Mouse (Mus musculus): ENCODE data around the gene Gm20431. TPM values are rescaled to one million over a fixed set of nuclear protein-coding genes. Genes with fewer than 3 reads are reported as not detected.
A peak's percentile ranks its signal among the peaks of the same experiment; 100 is the strongest.

Gene Gm20431
- total RNA-seq, 1 experiment: 21.9 TPM

DNA sequence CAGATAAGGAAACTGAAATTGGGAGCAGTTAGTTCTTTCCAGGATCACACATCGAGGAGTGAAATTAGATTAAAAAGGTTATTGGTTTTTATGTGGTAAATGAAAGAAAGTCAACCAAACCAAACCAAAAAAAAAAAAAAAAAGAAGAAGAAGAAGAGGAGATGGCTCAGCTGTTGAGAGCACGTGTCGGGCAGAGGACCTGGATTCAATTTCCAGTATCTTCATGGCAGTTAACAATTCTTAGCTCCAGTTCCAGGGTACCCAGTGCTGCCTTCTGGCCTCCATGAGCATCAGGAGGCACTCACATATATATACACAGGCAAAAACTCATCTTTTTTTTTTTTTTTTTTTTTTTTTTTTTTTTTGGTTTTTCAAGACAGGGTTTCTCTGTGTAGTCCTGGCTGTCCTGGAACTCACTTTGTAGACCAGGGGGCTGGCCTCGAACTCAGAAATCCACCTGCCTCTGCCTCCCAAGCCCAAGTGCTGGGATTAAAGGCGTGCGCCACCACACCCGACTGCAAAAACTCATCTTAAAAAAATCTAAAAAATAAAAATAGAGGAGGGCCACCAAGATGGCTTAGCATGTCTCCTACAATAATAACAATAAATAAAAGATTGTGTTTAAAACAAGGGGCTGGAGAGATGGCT, 26.3 kb downstream of the Gm20431 start:
- H3K4me3 ChIP-seq (ENCODE audit: insufficient read depth in 1 of 2, low read depth in 1 of 2, low read length in 2 of 2, poor library complexity in 1 of 2, severe bottlenecking in 1 of 2): peak overlapping the region in 1 of 2 experiments; percentile 31; a peak in 1 of 4 replicates
- peaks cover 8 to 16% of the 10 kb centered on the region in 2 experiments for H3K4me1 ChIP-seq (ENCODE audit: control insufficient read depth in 2 of 2, insufficient read depth in 2 of 2, low read length in 2 of 2, poor library complexity in 1 of 2)
- H3K36me3 ChIP-seq (ENCODE audit: control insufficient read depth, insufficient read depth, low read length, poor library complexity, severe bottlenecking): no peaks in the 10 kb centered on the region
- no peak overlapping the region; the same call in 1 of the 2 replicates for H3K9ac ChIP-seq (ENCODE audit: insufficient read depth, low read depth, low read length, poor library complexity, severe bottlenecking)
- H3K9me3 ChIP-seq (ENCODE audit: control insufficient read depth, insufficient read depth, low read depth, low read length): no peaks in the 10 kb centered on the region
- TF ChIP-seq ZC3H11A (IDR thresholded peaks at IDR 0.05; ENCODE audit: borderline replicate concordance, low read depth, low read length) (no peak), ZNF384 (IDR thresholded peaks at IDR 0.05; ENCODE audit: low read depth, low read length) (peak; percentile 78), HCFC1 (IDR thresholded peaks at IDR 0.05; ENCODE audit: borderline replicate concordance, insufficient read depth, low read length) (no peak)
- no peak overlapping the region for H3K27ac ChIP-seq (ENCODE audit: insufficient read depth, low read depth, low read length, poor library complexity, severe bottlenecking)
- DNase-seq (ENCODE audit: low read depth, low spot score): no peak
- in situ Hi-C loops (cut with MboI; ENCODE audit: low sequenced_read_pairs in 2 of 2, unreplicated experiment in 2 of 2): no loop called here

DNA sequence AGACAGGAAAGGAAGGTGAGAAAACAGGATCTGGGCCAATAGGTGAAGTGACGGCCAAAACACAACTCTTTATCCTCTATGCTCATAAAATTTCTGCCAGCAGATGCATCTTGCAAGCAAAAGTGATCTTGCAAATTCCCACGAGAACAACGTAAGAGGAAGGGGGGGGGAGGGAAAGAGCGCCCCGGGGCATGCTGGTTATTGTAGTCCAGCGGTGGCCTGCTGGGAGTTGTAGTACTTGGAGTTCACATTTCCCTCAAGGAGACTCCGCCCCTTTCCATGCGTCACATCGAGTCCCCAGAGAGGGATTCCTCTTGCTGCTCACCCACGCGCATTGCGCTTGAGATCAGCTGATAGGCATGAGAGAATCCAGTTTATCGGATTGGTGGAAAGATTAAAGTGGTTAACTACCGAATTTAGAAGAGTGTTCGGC, 26.9 kb downstream of the Gm20431 start:
- peak overlapping the region; percentile 20 to 42; a peak in 2 of 4 replicates for H3K4me3 ChIP-seq (ENCODE audit: insufficient read depth in 1 of 2, low read depth in 1 of 2, low read length in 2 of 2, poor library complexity in 1 of 2, severe bottlenecking in 1 of 2)
- TF ChIP-seq HCFC1 (IDR thresholded peaks at IDR 0.05; ENCODE audit: borderline replicate concordance, insufficient read depth, low read length): peak; percentile 99
- TF ChIP-seq ZC3H11A (IDR thresholded peaks at IDR 0.05; ENCODE audit: borderline replicate concordance, low read depth, low read length): no peak
- no peak for TF ChIP-seq ZNF384 (IDR thresholded peaks at IDR 0.05; ENCODE audit: low read depth, low read length)
- peak; percentile 96 for TF ChIP-seq CHD2 (IDR thresholded peaks at IDR 0.05; ENCODE audit: low read depth, low read length)
- no peak for TF ChIP-seq MAFK (IDR thresholded peaks at IDR 0.05; ENCODE audit: insufficient read depth, low read depth, low read length)
- no peaks in the 10 kb centered on the region for H3K36me3 ChIP-seq (ENCODE audit: control insufficient read depth, insufficient read depth, low read length, poor library complexity, severe bottlenecking)
- H3K9me3 ChIP-seq (ENCODE audit: control insufficient read depth, insufficient read depth, low read depth, low read length): no peaks in the 10 kb centered on the region
- peaks cover 8 to 16% of the 10 kb centered on the region in 2 experiments for H3K4me1 ChIP-seq (ENCODE audit: control insufficient read depth in 2 of 2, insufficient read depth in 2 of 2, low read length in 2 of 2, poor library complexity in 1 of 2)
- peak; percentile 100 for DNase-seq (ENCODE audit: low read depth, low spot score)
- in situ Hi-C loops (cut with MboI; ENCODE audit: low sequenced_read_pairs in 2 of 2, unreplicated experiment in 2 of 2): no loop called here
- H3K9ac ChIP-seq (ENCODE audit: insufficient read depth, low read depth, low read length, poor library complexity, severe bottlenecking): peak overlapping the region; percentile 55; the same call in 1 of the 2 replicates
- H3K27ac ChIP-seq (ENCODE audit: insufficient read depth, low read depth, low read length, poor library complexity, severe bottlenecking): no peak overlapping the region

DNA sequence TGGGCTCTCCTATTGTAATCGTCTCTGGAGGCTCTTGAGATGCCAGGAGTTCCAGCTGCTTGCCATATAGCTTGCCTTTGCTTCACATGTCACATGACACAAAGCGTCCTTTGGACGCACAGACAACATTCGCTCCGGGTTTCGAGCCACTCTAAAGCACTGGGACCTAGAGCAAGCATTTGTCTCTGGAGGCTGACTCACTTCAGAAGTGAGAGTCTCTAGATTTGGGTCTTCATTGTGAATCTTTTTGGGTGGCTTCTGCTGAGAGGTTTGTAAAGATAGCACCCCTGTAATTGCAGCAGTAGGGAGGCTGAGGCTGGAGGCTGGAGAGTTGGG, 27.8 kb downstream of the Gm20431 start:
- in situ Hi-C loops (cut with MboI; ENCODE audit: low sequenced_read_pairs in 2 of 2, unreplicated experiment in 2 of 2): no loop called here
- Histone ChIP-seq H3K9ac (ENCODE audit: insufficient read depth, low read depth, low read length, poor library complexity, severe bottlenecking) (peak overlapping the region; percentile 55; the same call in 1 of the 2 replicates), H3K4me3 (ENCODE audit: insufficient read depth in 1 of 2, low read depth in 1 of 2, low read length in 2 of 2, poor library complexity in 1 of 2, severe bottlenecking in 1 of 2) (no peak overlapping the region), H3K9me3 (ENCODE audit: control insufficient read depth, insufficient read depth, low read depth, low read length) (no peaks in the 10 kb centered on the region), H3K36me3 (ENCODE audit: control insufficient read depth, insufficient read depth, low read length, poor library complexity, severe bottlenecking) (peaks cover 8% of the 10 kb centered on the region; the same call in 1 of the 2 replicates), H3K27ac (ENCODE audit: insufficient read depth, low read depth, low read length, poor library complexity, severe bottlenecking) (no peak overlapping the region), H3K4me1 (ENCODE audit: control insufficient read depth in 2 of 2, insufficient read depth in 2 of 2, low read length in 2 of 2, poor library complexity in 1 of 2) (peaks cover 8 to 16% of the 10 kb centered on the region in 2 experiments)
- DNase-seq (ENCODE audit: low read depth, low spot score): no peak
- TF ChIP-seq ZNF384 (IDR thresholded peaks at IDR 0.05; ENCODE audit: low read depth, low read length) (no peak), CHD2 (IDR thresholded peaks at IDR 0.05; ENCODE audit: low read depth, low read length) (no peak), MAFK (IDR thresholded peaks at IDR 0.05; ENCODE audit: insufficient read depth, low read depth, low read length) (no peak), HCFC1 (IDR thresholded peaks at IDR 0.05; ENCODE audit: borderline replicate concordance, insufficient read depth, low read length) (no peak), ZC3H11A (IDR thresholded peaks at IDR 0.05; ENCODE audit: borderline replicate concordance, low read depth, low read length) (no peak)

DNA sequence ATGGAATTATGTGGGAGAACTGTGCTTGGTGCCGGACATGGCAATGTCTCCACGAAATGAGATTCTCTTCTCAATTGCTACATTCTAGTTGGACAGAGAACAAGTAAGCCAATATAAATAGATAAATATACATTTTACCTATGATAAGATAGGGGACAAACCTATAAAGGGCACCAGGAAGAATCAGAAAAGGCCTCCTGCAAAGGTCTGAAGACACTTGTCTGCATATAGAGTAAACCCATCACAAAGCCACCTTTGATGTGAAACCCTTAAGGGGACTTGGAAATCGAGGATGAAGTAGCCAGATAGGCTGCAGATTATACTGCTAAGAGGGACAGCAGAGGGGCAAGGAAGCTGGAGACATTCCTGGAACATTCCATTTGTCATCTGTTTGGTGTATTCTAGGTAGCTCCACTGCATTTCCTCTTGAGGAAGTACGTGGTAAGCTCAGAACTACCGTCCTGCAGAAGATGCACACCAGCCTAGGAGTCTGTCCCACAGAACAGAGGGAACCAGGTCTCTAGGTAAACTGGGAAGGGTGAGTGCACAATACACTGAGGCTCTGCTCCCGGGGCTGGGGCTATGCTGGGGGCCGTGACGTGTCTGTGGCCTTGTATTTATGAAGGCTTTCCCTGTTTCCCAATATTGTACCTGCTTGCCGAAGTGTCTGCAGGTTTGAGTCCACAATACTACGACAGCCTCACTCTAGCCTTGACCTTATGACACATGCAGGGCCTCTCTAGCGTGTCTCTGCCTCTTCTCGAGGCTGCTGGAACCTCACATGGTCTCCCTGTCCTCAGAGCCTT, 28.4 kb downstream of the Gm20431 start:
- H3K27ac ChIP-seq (ENCODE audit: insufficient read depth, low read depth, low read length, poor library complexity, severe bottlenecking): peak overlapping the region; percentile 5; the same call in 1 of the 2 replicates
- peak overlapping the region in 1 of 2 experiments; percentile 90; a peak in 2 of 4 replicates for H3K4me3 ChIP-seq (ENCODE audit: insufficient read depth in 1 of 2, low read depth in 1 of 2, low read length in 2 of 2, poor library complexity in 1 of 2, severe bottlenecking in 1 of 2)
- peaks cover 8 to 16% of the 10 kb centered on the region in 2 experiments for H3K4me1 ChIP-seq (ENCODE audit: control insufficient read depth in 2 of 2, insufficient read depth in 2 of 2, low read length in 2 of 2, poor library complexity in 1 of 2)
- no peak overlapping the region for H3K9ac ChIP-seq (ENCODE audit: insufficient read depth, low read depth, low read length, poor library complexity, severe bottlenecking)
- no peak for DNase-seq (ENCODE audit: low read depth, low spot score)
- in situ Hi-C loops (cut with MboI; ENCODE audit: low sequenced_read_pairs in 2 of 2, unreplicated experiment in 2 of 2): no loop called here
- no peak for TF ChIP-seq MAFK (IDR thresholded peaks at IDR 0.05; ENCODE audit: insufficient read depth, low read depth, low read length)
- TF ChIP-seq HCFC1 (IDR thresholded peaks at IDR 0.05; ENCODE audit: borderline replicate concordance, insufficient read depth, low read length): no peak
- TF ChIP-seq ZC3H11A (IDR thresholded peaks at IDR 0.05; ENCODE audit: borderline replicate concordance, low read depth, low read length): no peak
- TF ChIP-seq CHD2 (IDR thresholded peaks at IDR 0.05; ENCODE audit: low read depth, low read length): no peak
- no peak for TF ChIP-seq ZNF384 (IDR thresholded peaks at IDR 0.05; ENCODE audit: low read depth, low read length)
- peaks cover 13% of the 10 kb centered on the region; the same call in 1 of the 2 replicates for H3K36me3 ChIP-seq (ENCODE audit: control insufficient read depth, insufficient read depth, low read length, poor library complexity, severe bottlenecking)
- no peaks in the 10 kb centered on the region for H3K9me3 ChIP-seq (ENCODE audit: control insufficient read depth, insufficient read depth, low read depth, low read length)

Data from ES-E14 (cell line).